Mouse (Mus musculus) cerebellum, adult 11-12 months (tissue): ENCODE measurements at regions not wholly inside any gene's neighbourhood (a gene's known extent, or its start where the extent isn't known, plus 50 kb on each side); places are given as distances from the start of the nearest gene placed in this dataset.

ENCODE experiments used
- DNase-seq: peaks from one replicate; pipeline ENCODE4 v3.0.0; 2022

DNA sequence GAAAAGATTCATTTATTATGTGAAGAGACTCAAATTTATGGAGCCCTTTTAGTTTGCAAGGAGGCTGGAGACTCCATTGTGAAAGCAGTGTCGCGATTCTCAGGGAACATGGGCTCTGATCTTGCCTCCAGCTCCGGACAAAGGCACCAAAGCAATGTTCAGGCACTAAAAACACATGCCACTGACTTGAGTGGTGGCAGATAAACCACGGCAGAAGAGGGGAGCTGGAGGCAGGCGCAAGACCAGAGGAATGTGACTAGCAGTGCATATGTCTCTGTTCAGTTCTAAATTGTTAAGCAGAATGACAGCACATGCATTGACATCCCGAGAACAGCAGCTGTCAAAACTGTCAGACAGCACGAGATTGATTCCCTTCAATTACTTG lies 98.5 kb upstream of the Trp63 start:
- DNase-seq: no peak

- DNase-seq: no peak
These were observed 97.6 kb upstream of the Trp63 start for GRCm38 (mm10) chr16:25585953-25586352.

DNA sequence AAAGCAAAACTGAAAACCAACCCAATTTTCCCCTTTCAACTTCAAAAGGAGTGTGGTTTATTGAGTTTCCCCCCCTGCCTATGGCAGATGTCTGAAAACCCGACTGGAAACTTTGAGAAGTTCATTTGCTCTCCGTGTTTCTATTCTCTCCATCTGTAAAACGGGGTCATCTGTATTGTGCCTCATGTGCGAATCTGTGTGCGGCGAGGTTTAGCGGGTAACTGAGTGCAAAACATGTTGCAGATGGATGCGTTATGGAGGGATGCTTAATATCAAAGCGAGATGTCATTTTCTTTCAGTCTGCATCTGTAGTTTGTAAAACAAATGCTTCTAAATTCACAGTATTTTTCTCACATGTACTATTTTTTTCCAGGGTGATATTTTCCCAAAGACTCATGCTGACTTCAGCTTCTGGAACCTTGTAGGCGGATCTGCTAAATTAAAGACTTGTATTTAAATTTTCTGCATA lies 95.7 kb upstream of the Trp63 start:
- DNase-seq: no peak

DNA sequence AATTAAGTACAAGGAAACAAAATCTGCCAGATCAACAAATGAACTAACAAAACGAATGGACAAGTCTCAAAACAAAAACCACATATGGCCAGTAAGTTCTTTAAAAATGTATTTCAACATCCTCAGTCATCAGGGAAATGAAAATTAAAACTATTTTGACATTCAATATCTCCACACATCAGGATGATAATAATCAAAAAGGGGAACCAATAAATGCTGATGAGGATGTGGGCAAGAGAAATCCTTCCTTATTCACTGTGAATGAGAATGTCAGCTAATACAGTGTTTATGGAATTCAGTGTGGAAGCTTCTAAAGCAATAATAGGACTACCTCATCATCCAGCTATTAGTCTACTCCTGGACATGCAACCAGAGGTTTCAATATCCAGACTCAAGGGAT lies 86.1 kb upstream of the Trp63 start:
- no peak for DNase-seq

- no peak for DNase-seq
These were observed 80.4 kb upstream of the Trp63 start for GRCm38 (mm10) chr16:25603121-25603520.

DNA sequence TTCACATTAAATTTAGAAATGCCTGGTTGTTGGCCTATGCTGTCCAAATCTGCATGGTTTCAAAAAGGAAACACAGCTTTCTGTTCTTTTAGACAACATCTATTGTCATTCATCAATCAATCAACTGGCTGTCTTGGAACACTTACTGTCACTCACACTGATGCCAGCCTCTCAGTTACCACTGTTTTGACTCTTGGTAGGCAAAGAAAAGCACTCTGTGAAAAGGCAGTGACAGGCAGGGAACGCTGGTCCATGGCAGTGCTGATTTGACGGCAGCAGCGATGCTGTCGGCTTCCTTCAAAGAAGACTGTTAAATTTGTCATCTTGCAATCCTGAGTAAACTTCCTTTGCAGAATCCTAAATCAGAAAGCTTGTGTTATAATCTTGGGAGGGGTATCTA lies 68.3 kb upstream of the Trp63 start:
- no peak for DNase-seq

DNA sequence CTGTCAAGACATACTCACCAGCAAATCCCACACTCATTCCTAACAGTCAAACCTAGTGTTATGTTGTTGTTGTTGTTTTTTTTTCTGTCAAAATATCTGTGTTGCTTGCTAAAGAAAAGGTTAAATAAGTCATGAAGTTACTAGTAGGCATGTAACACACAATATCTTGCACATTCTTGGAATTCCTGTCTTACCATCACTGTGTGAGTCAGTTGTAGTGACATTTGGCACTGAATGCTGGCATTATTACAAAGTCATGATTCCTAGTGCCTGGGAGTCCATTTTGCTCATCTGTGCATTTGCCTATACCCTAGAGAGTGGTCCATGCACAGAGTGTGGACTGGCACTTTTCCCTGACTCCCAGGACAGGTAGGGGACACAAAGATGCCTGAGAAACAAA lies 67.9 kb upstream of the Trp63 start:
- no peak for DNase-seq

DNA sequence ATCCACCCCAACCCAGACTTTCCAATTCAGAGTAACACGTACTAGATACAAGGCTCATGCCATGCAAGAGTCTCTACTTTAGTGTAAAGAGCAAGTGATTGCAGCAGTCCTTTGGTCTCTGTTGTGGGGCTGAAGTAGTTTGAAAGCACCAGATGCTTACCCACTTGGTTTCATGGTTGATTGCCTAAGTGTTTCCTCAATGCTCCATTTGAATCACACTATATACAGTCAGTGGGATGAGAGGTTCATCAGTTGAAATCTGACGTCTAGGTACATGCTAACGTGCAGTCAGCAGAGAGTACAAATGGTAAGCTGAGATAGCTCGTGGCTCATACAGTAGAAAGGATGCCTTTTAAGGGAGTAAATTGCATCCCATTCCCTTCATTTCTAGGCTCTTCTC lies 64.7 kb upstream of the Trp63 start:
- DNase-seq: no peak

DNA sequence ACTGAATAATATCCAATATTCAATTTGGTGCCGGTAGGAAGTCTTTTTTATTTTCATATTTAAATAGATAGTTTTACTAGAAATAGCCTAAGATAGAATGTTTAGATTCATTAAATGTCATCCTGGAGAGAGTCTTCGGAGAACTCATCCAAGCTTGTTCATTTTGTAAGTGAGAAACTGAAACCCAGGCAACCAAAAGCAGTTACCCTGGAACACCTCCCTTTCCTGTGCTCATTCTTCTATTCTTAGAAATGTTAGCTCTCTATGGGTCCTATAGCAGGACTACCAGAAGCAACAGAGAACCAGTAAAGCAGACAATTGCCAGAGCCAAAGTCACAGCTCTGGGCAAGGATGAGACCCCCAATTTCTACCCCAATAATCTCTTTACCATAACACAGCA lies 60.9 kb upstream of the Trp63 start:
- DNase-seq: no peak

DNA sequence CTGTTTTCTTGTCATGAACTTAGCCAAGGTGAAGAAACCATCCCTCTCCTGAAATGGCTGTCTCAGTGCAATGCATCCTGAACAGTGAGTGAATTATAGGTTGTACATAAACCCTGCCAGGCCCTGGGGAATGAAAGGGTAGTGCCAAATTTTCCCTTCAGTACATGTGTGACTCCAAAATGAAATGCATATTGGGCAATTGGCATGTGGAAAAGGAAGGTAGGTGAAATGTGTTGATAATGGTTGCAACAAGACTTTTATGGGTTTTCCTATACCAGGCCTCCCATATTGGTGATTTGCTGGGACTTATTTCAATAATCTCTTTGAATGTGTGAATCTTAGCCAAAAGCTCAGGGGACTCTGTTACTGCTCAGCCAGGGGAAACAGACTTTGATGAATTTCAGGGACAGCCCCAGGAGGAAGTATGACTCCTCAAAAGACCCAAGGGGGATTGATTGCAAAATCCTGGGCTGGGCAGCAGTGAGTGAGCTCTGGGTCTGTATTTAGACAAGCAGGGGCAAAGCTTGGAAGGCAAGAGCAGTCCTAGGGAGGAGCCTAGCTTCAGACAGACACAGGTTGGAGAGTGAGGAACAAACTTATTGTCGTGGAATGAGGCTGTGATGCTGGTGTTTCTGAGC lies 59.5 kb upstream of the Trp63 start:
- no peak for DNase-seq

GRCm38 (mm10) chr16:25629750-25630149 lies 53.8 kb upstream of the Trp63 start:
- DNase-seq: no peak

DNA sequence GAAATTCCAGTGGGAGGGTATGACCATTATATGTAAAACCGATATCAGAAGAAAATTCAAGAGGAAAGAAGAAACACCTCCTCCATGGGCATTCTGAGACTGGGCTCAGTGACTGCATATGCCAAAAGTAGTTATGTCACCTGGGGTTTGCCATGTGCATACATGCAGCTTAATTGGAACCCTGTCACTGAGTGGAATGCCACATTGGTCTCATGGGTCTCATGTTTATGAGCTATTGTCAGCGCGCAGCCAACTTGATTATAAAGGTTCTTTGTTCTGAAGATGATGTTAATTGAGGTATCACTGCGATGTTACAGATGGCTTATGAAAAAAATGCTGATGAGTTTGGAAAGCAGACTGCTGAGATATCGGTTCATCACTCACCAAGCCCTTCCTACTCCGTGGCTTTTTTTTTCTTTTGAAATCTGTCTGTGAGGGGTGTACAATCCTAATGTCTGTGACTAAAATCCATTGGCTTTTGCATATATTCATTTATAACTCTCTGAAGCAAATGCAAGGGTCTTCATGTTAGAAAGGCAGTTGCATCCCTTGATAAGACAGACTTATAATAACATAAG lies 52.3 kb upstream of the Trp63 start:
- no peak for DNase-seq
